Mouse (Mus musculus) cortical plate, adult 2 months (tissue): ENCODE results near the gene Atf2.
"Not testable (repeated sequence)": the region's sequence is repeated elsewhere in the genome, so short reads cannot be mapped to it uniquely, and the experiment has no call there.

Experiments
- CTCF ChIP-seq: fragments of 200-500 bp; IDR thresholded peaks from 2 replicates; pipeline ENCODE4 v1.5.1; 2011; ENCODE audit warnings: mild to moderate bottlenecking, control low read depth, low read length; ENCODE audit not compliant: insufficient read depth; ENCODE audit errors: extremely low read depth
- POLR2A ChIP-seq: fragments of 200-500 bp; IDR thresholded peaks from 2 replicates; pipeline ENCODE4 v1.6.1; 2011; ENCODE audit warnings: mild to moderate bottlenecking, low read length, control low read depth; ENCODE audit not compliant: insufficient read depth; ENCODE audit errors: extremely low read depth

GRCm38 (mm10) chr2:73904679-73905078 is 12.2 kb upstream of the Atf2 start:
- not testable (repeated sequence) for TF ChIP-seq CTCF, POLR2A
